Mouse (Mus musculus) testis, adult 2 months (tissue): ENCODE measurements around the gene Zbtb48. TPM values are rescaled to one million over a fixed set of nuclear protein-coding genes. Genes with fewer than 3 reads are reported as not detected.

Experiments
- H3K27ac ChIP-seq: fragments of 200-500 bp; 2 replicates; pipeline ENCODE4 v1.5.1; 2012; ENCODE audit warnings: low read depth, low read length; ENCODE audit not compliant: control insufficient read depth, insufficient read depth
- H3K27me3 ChIP-seq: fragments of 200-500 bp; 2 replicates; pipeline ENCODE4 v1.6.1; 2012; ENCODE audit warnings: mild to moderate bottlenecking, low read length, moderate library complexity; ENCODE audit not compliant: control insufficient read depth, insufficient read depth
- H3K36me3 ChIP-seq: fragments of 200-500 bp; 2 replicates; pipeline ENCODE4 v1.6.1; 2012; ENCODE audit warnings: mild to moderate bottlenecking, low read length; ENCODE audit not compliant: control insufficient read depth, insufficient read depth
- H3K4me1 ChIP-seq: fragments of 200-500 bp; 2 replicates; pipeline ENCODE4 v1.6.1; 2012; ENCODE audit warnings: low read length; ENCODE audit not compliant: control insufficient read depth, insufficient read depth
- H3K4me3 ChIP-seq: fragments of 200-500 bp; 2 replicates; pipeline ENCODE4 v1.5.1; 2012; ENCODE audit warnings: low read depth, mild to moderate bottlenecking, low read length, moderate library complexity, mixed read lengths; ENCODE audit not compliant: control insufficient read depth
- CTCF ChIP-seq: fragments of 200-500 bp; IDR thresholded peaks from 2 replicates; pipeline ENCODE4 v1.5.1; 2012; ENCODE audit warnings: low read depth, mild to moderate bottlenecking, inconsistent platforms, low read length, moderate library complexity; ENCODE audit not compliant: control insufficient read depth, insufficient read depth, insufficient replicate concordance
- POLR2A ChIP-seq: fragments of 200-500 bp; IDR thresholded peaks from 2 replicates; pipeline ENCODE4 v1.6.1; 2012; ENCODE audit warnings: low read depth, mild to moderate bottlenecking, inconsistent platforms, low read length, moderate library complexity; ENCODE audit not compliant: control insufficient read depth
- polyA plus RNA-seq: library from polyadenylated mRNA; depleted of rRNA; stranded (reverse); fragments of >200 nt; gene quantifications from 2 replicates; pipeline ENCODE4 v1.2.3, GENCODE M21; 2012

Zbtb48 gene
- polyA plus RNA-seq, 1 experiment, result 18.2 TPM

DNA sequence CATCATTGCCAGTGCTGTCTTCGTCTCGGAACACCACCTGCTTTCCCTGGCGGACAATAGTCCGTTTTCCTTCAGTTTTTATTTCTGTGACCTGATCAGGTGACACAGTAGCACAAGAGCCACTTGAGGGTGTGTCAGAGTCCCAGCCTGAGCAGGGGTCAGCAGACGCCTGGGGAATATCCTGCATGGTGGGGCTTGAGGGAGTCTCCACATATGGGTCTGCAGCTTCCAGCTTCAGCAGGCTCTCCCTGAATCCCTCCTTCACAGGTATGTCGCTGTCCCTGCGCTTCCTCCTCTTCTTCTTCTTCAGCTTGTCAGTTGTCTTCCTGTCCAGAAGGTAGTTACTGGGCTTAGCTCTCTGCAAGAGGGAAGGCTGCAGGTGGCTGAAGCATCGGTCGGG, 35.4 kb downstream of the Zbtb48 start:
- H3K36me3 ChIP-seq, result no peaks in the 10 kb centered on the region
- H3K4me1 ChIP-seq, result peaks cover 14% of the 10 kb centered on the region
- TF ChIP-seq POLR2A (no peak), CTCF (no peak)

DNA sequence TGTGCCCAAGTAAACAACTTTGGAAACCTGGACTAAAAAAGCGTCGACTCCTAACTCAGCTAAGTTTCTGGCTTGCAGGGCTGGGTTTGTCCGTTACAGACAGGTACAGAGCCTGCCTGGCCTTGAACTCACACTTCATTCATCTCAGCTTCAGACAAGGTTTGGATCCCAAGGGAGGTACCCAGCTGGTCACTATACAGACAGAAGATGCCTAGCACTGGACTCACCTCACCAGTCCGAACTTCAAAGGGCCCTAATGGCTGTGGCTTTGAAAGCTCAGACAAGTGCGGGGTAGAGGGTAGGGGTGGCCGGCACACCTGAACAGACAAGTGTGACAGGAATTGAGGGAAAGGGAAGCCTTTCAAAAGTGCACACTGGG, 38.4 kb downstream of the Zbtb48 start:
- Histone ChIP-seq H3K27me3 (no peaks in the 10 kb centered on the region), H3K27ac (0 out of 2 replicates have a peak overlapping the region, but pooled peaks have one; percentile 30), H3K36me3 (no peaks in the 10 kb centered on the region), H3K4me3 (peak overlapping the region; percentile 84), H3K4me1 (peaks cover 14% of the 10 kb centered on the region)
- TF ChIP-seq POLR2A, result no peak
- no peak for TF ChIP-seq CTCF

More for the DNA sequence above, 35.4 kb downstream of the Zbtb48 start:
- H3K27me3 ChIP-seq, result no peaks in the 10 kb centered on the region
- no peak overlapping the region for H3K4me3 ChIP-seq
- H3K27ac ChIP-seq, result no peak overlapping the region

DNA sequence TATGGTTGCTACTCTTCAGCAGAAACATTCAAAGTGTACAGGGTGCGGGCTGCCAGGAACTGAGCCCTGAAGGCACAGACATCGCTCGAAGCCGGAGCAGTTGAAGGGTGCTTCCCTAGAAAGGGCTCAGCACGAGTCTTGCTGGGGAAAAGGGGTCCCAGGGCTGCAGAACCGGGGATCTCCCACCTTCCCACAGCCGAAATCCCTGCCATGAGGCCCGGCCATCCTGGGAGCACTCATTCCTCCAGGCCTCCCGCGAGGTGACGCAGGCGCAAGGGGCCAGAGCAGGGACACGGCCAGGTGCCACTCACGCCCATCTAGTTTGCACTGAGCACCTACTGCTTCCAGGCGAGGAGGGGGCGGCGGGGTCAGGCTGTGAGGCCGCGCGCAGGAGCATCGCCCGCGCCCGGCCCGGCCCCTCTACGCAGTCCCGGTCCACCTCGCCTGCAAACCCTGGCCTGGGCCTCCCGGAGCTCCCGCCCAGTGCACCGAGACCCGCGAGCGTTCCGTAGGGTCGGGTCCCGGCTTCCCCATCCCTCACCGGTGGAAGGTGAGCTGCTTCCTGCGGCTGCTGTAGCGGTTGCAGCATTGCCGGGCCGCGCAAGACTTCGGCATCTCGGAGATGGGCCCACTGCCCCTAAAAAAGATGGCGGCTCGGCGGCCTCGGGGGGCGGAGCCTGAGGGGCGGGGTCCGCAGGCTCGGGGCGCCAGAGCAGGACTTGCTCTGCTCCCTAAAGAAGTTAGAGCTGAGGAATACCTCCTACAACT, 38.9 kb downstream of the Zbtb48 start, which contains the start of gene Thap3:
Gene Thap3, minus strand, starts transcription at position 656 of the 768 bp plus-strand sequence.
- Histone ChIP-seq H3K4me1 (peaks cover 14% of the 10 kb centered on the region), H3K27ac (peak within 1 kb of the TSS; percentile 65), H3K36me3 (no peaks in the 10 kb centered on the region), H3K27me3 (no peaks in the 10 kb centered on the region), H3K4me3 (peak within 1 kb of the TSS; percentile 84)
- no peak for TF ChIP-seq CTCF
- no peak for TF ChIP-seq POLR2A

DNA sequence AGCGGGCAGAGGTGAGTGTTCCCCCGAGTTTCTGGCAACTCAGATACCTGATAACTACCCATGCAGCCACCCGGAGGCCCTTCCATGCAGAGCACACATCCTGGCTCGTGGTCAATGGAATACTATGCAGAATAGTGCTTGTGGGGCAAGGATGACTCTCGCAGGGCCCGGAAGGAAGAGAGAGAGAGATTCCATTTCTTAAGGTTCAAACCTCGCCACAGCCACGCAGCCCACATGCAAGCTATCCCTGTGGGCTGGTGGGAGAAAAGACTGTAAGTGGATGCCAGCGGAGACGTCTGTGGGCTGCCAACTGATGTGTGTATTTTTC, 39.5 kb downstream of the Zbtb48 start:
- Histone ChIP-seq H3K27ac (peak overlapping the region; percentile 65), H3K4me3 (peak overlapping the region; percentile 84), H3K27me3 (no peaks in the 10 kb centered on the region), H3K4me1 (peaks cover 14% of the 10 kb centered on the region), H3K36me3 (no peaks in the 10 kb centered on the region)
- TF ChIP-seq POLR2A, result no peak
- TF ChIP-seq CTCF, result no peak

DNA sequence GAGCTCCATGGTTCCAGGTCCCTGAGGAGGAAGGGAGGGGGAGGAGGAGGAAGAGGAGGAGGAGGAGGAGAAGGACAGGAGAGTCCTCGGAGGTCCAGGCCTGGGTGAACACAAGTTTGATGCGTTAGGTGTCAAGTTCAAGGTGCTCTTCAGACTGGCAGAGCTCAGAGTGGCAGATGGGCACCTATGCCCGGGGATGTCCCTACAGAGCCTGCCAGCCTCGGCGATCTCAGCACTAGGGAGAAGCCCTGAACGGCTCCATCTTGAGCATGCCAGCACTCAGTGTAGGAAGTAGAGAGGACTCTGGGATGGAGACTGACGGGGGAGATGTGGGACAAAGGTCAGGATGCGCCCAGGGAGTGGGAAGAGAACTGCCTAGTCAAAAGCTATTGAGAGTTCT, 40.8 kb downstream of the Zbtb48 start:
- H3K27ac ChIP-seq, result no peak overlapping the region
- peaks cover 10% of the 10 kb centered on the region for H3K4me1 ChIP-seq
- TF ChIP-seq CTCF, result no peak
- no peak for TF ChIP-seq POLR2A
- no peaks in the 10 kb centered on the region for H3K36me3 ChIP-seq
- no peak overlapping the region for H3K4me3 ChIP-seq
- H3K27me3 ChIP-seq, result no peaks in the 10 kb centered on the region

DNA sequence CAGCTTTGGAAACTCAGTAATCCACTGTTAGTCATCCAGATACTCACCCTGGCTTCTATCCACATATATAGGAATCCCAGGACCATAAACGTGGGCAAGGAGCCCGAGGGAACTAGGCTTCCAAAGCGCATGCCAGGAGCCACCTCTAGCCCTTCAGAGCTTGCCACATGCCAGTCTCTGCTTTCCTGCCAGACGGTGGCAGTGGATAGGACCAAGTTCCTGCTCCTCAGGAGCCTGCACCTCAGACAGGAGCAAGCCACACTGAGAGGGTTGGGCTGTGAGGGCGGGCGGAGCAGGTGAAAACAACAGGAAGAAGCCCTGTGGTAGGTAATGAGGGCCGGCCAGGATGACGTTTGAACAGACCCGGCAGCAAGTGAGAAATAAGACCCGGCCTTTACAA, 41.6 kb downstream of the Zbtb48 start:
- H3K4me1 ChIP-seq, result peaks cover 10% of the 10 kb centered on the region
- H3K36me3 ChIP-seq, result no peaks in the 10 kb centered on the region
- no peaks in the 10 kb centered on the region for H3K27me3 ChIP-seq
- no peak for TF ChIP-seq POLR2A
- no peak for TF ChIP-seq CTCF
- no peak overlapping the region for H3K4me3 ChIP-seq
- H3K27ac ChIP-seq, result no peak overlapping the region

DNA sequence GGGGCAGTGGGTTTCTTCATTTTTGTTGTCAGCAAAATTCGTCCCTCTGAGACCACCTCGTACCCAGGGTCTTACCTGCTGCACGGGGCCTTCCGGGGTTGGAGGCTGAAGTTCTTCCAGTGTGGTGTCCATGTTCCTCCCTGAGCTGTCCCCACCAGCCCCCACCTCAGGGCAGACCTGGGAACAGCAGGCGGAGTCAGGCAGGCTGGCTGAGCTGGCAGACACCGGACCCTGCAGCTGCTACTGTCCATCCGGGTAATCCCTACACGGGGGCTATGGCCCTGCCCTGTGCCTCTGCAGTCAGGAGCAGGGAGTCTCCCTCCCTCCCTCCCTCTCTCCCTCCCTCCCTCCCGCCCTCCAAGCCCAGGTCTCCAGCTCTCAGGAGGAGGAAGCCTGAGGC, 43.9 kb downstream of the Zbtb48 start:
- Histone ChIP-seq H3K4me1 (peaks cover 5% of the 10 kb centered on the region), H3K36me3 (no peaks in the 10 kb centered on the region; the same call in 1 of the 2 replicates), H3K27ac (no peak overlapping the region), H3K4me3 (no peak overlapping the region), H3K27me3 (no peaks in the 10 kb centered on the region)
- no peak for TF ChIP-seq POLR2A
- no peak for TF ChIP-seq CTCF
